Mouse (Mus musculus): Measurements from ENCODE around the gene Ust.

GRCm38 (mm10) chr10:8215181-8215580 is 303.4 kb downstream of the Ust start:
- TF ChIP-seq CTCF (IDR thresholded peaks at IDR 0.05; ENCODE audit: low read depth, low read length): no peak
- no peak for TF ChIP-seq GATA1 (IDR thresholded peaks at IDR 0.05; ENCODE audit: borderline replicate concordance, low read length)
- TF ChIP-seq TAL1 (conservative IDR thresholded peaks at IDR 0.05; ENCODE audit: low read depth, low read length): no peak
- TF ChIP-seq GATA2 (IDR thresholded peaks at IDR 0.05; ENCODE audit: borderline replicate concordance, low read depth, low read length): no peak

All from G1E (cell line).